13 mouse cellular contexts compared by ENCODE assay signal in genomic region chr2:31182786-31183330, GRCm38 (mm10).
"Had no signal": no experiment of that assay in that cellular context is flagged by ENCODE, and none has a peak within 500 bp of the region (broad histone marks: within the 10 kb centered on the region; RNA-seq: fewer than 3 reads in every experiment).

No protein-coding gene starts in this region.

- DNase-seq: lung, adult 18-20 months; lung, embryonic 14.5 days; lung, postnatal 10 days; lung, postnatal 4 days; right cerebral cortex, postnatal 14 days; thymus, adult 2 months; thymus, postnatal 25 days had no signal

- H3K9me3 ChIP-seq: midbrain, embryonic 13.5 days; midbrain, embryonic 15.5 days; neural tube, embryonic 12.5 days; stomach, embryonic 15.5 days had no signal

- H3K9ac ChIP-seq: lung, embryonic 14.5 days; midbrain, embryonic 13.5 days; midbrain, embryonic 15.5 days; neural tube, embryonic 12.5 days; stomach, embryonic 15.5 days had no signal

- H3K27ac ChIP-seq: midbrain, embryonic 13.5 days; midbrain, embryonic 15.5 days; neural tube, embryonic 12.5 days; stomach, embryonic 15.5 days; stomach, postnatal 0 days had no signal

- ATAC-seq: midbrain, embryonic 13.5 days; midbrain, embryonic 15.5 days had no signal

- H3K27me3 ChIP-seq: midbrain, embryonic 13.5 days; midbrain, embryonic 15.5 days; neural tube, embryonic 12.5 days; stomach, embryonic 15.5 days had no signal

- H3K4me3 ChIP-seq: midbrain, embryonic 13.5 days; midbrain, embryonic 15.5 days; neural tube, embryonic 12.5 days; stomach, embryonic 15.5 days had no signal

- H3K4me2 ChIP-seq: lung, embryonic 14.5 days; midbrain, embryonic 11.5 days; midbrain, embryonic 13.5 days; midbrain, embryonic 15.5 days; neural tube, embryonic 12.5 days; stomach, embryonic 15.5 days had no signal

- H3K4me1 ChIP-seq: midbrain, embryonic 13.5 days; midbrain, embryonic 15.5 days; neural tube, embryonic 12.5 days; stomach, embryonic 15.5 days had no signal
